Mouse (Mus musculus) forebrain, embryonic 16.5 days (tissue): Measurements from ENCODE around the gene Gm5416. TPM values are rescaled to one million over a fixed set of nuclear protein-coding genes. Genes with fewer than 3 reads are reported as not detected.

Experiments
- polyA plus RNA-seq: library from polyadenylated mRNA; unstranded; fragments of >200 nt; fragmentation: Nextera tagmentation; extraction: Ambion mirVana; gene quantifications from 2 replicates; pipeline ENCODE4 v1.2.1, GENCODE M21; 2015

Gene Gm5416
- polyA plus RNA-seq, 1 experiment from 2014 or later: not detected

Other genes starting within 250 kb of the Gm5416 start
- gene Kpna1, start 231.7 kb upstream of the Gm5416 start, polyA plus RNA-seq: 85.5 and 88.4 TPM in 2 replicates
- gene Wdr5b, start 169.2 kb upstream of the Gm5416 start, polyA plus RNA-seq: 14.4 and 15.5 TPM in 2 replicates
- gene Fam162a, start 138.8 kb upstream of the Gm5416 start, polyA plus RNA-seq: 144 and 171 TPM in 2 replicates
- 35.0 and 36.3 TPM in 2 replicates for gene Ccdc58, start 138.7 kb upstream of the Gm5416 start, polyA plus RNA-seq
- not detected in 2 replicates for gene Csta1, start 79.2 kb upstream of the Gm5416 start, polyA plus RNA-seq
- gene Stfa2l1, start 53.6 kb upstream of the Gm5416 start, polyA plus RNA-seq: not detected in 2 replicates
- 0.96 TPM in 1 of 2 replicates, not detected in the other for gene Gm5483, start 26.2 kb upstream of the Gm5416 start, polyA plus RNA-seq
- gene 2010005H15Rik, start 11.1 kb downstream of the Gm5416 start, polyA plus RNA-seq: not detected in 2 replicates
- 0.62 TPM in 1 of 2 replicates, not detected in the other for gene Stfa1, start 66.5 kb downstream of the Gm5416 start, polyA plus RNA-seq
- gene BC117090, start 123.9 kb downstream of the Gm5416 start, polyA plus RNA-seq: not detected in 2 replicates
- 1.2 TPM in 1 of 2 replicates, not detected in the other for gene BC100530, start 157.3 kb downstream of the Gm5416 start, polyA plus RNA-seq
- gene Stfa2, start 198.1 kb downstream of the Gm5416 start, polyA plus RNA-seq: not detected in 2 replicates
- 0.72 TPM in 1 of 2 replicates, not detected in the other for gene Stfa3, start 245.0 kb downstream of the Gm5416 start, polyA plus RNA-seq